Mouse (Mus musculus): Measurements from ENCODE around the gene Arhgap31. TPM values are rescaled to one million over a fixed set of nuclear protein-coding genes. Genes with fewer than 3 reads are reported as not detected.
A peak's percentile ranks its signal among the peaks of the same experiment; 100 is the strongest.

The Arhgap31 gene
- polyA plus RNA-seq (2017; shearing (Covaris generic)), result 10 to 100 TPM; 21.5 to 26.4 TPM

DNA sequence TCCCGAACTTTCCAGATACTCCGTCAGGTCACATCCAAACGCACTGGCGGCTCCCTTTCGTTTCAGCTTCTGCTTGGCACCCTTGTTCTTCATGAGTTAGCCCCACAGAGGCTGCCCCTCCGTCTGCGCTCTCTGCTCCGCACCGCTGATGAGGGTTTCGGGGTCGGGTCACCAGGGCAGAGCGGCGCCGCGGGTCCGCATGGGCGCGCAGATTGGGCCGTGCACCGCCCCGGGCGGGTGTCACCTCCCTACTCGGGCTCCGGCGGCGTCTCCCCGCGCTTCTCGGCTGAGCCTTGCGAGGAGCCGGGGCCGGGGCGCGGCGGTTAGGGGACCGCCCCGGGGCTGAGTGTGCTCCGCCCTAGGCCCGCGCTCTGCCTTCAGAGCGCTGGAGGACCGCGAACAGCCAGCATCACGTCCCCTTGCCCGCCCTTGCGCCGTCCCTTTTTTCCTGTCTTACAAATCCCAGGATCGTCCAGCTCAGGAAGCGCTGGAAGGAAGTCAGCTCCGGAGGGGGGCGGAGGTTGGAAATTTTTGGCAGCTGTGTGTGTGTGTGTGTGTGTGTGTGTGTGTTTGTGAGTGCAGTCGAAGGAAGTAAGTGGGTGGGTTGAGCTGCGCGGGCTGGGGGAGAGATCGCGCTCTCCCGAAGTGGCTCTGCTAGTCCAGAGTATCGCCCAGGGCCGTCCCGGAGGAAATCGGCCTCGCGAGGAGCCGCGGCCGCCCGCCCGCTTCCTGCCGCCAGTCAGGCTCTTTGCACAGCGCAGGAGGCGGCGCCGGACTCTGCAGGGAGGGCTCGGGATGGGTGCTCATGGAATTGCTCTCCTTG lies at the start of gene Arhgap31:
Gene Arhgap31 (minus strand): TSS at position 694 of the 823 bp plus-strand sequence.
- peak; percentile 74 for ATAC-seq

- no peak for ATAC-seq
Observed at GRCm38 (mm10) chr16:38762401-38762800, 49.3 kb upstream of the Arhgap31 start.

- ATAC-seq, result no peak
Observed at GRCm38 (mm10) chr16:38761972-38762371, 48.9 kb upstream of the Arhgap31 start.

GRCm38 (mm10) chr16:38760834-38761375 lies 47.8 kb upstream of the Arhgap31 start:
- ATAC-seq, result no peak

- ATAC-seq, result no peak
Observed at GRCm38 (mm10) chr16:38760239-38760638, 47.2 kb upstream of the Arhgap31 start.

GRCm38 (mm10) chr16:38758104-38758861 lies 45.2 kb upstream of the Arhgap31 start:
- no peak for ATAC-seq

DNA sequence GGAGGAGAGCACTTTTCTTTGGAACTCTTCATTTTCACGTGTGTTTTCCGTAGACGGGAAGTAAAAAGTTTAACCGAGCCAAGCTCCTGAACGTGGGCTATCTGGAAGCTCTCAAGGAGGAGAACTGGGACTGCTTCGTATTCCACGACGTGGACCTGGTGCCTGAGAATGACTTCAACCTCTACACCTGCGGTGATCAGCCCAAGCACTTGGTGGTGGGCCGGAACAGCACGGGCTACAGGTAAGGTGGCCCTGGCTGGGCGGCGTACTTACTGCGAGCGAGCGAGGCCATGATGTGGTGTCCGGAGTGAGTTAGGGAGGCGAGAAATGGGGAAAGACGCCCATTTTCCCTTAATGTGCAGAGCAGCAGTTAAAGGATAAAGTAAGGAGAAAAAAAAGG lies 44.6 kb upstream of the Arhgap31 start:
- ATAC-seq, result no peak

- ATAC-seq, result no peak
Observed at GRCm38 (mm10) chr16:38756572-38756971, 43.5 kb upstream of the Arhgap31 start.

DNA sequence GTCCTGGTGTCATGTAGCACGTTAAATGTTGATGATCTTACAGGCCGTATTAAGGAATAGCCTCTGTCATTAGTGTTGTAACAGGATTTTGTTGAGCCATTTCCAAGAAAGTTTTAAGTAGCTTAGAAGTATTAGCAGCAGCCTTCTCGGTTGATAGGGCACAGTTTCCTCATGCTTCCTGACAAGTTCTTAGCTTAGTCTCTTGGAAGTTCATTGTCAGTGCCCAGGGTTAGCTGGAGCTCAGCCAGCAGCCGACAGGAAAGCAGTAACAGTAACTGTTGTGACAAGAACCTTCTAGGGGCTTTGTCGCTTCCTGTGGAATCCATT lies 43.1 kb upstream of the Arhgap31 start:
- ATAC-seq, result peak; percentile 43

DNA sequence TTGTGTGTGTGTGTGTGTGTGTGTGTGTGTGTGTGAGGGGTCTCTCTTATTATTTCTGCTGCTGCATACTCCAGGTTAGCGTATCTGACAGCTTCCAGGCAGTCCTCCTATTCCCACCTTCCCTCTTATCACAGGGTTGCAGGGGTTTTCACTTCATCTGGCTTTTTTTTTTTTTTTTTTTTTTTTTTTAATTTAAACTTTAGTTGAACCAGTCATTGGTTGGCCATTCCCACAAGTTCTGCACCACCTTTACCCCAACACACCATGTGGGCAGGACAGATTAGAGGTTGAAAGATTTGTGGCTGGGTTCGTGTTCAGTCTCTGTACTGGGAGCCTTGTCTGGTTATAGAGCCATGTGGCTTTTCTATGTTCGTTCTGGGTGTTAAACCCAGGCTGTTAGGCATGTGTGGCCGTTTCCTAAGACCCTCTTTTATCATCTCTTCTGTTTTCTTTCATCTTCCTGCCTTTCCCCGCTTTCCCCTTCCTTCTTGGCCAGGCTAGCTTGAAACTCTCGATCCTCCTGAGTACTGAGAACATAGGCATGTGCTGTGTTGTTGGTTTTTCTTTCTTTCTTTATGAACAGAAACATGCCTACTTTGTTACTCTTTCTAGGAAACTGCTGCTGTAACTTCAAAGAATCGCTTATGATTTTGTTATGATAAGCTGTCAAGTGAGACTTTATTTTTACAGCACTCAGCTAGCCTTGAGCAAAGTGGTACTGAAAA lies 42.5 kb upstream of the Arhgap31 start:
- peak; percentile 62 for ATAC-seq

GRCm38 (mm10) chr16:38753631-38754030 lies 40.6 kb upstream of the Arhgap31 start:
- ATAC-seq, result no peak

DNA sequence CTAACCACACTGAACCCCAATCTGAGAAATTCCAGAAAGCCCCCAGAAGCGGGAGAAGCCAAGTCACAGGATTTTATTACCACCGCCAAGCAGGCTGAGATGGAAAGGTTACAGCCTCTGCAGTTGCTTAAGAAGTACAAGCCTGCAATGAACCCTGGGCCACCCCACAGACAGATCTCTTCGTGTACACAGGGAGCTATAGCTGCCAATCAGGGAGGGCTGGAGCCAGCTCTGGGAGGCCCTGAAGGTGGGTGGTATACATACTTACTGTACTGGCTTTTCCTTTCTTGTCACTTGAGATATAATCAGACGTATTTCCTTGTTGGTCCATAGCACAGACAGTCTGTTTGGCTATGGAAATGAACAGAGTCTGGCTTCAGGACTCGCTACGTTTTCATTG lies 37.7 kb upstream of the Arhgap31 start:
- no peak for ATAC-seq

GRCm38 (mm10) chr16:38743941-38744673 lies 31.0 kb upstream of the Arhgap31 start:
- no peak for ATAC-seq

DNA sequence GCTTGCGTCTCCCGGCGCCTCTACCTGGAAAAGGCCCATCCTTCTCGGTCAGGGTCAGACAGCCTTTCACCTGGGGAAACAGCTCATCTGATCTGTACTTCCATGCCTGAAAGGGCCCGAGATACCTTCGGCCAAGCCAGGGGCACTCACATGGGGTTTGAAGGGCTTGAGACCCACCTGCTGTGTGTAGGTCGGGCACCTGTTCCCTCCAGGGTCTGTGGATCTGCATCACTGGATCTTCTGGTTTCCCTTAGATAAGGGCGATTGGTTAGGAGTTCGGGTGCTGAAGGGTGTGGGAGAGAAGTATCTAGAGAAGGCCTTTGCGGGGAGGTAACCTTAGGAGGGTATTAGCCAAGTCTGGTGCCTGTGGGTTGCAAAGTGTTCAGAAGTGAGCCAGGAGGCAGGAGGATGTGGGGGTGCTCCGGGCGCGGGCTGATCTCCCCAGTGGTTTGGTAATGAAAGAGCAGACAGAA lies 29.6 kb upstream of the Arhgap31 start:
- peak; percentile 78 for ATAC-seq

GRCm38 (mm10) chr16:38742113-38742658 lies 29.1 kb upstream of the Arhgap31 start, which contains the start of gene B4galt4:
Gene B4galt4 (plus strand): TSS chr16:38742264.
- ATAC-seq, result peak; percentile 75

DNA sequence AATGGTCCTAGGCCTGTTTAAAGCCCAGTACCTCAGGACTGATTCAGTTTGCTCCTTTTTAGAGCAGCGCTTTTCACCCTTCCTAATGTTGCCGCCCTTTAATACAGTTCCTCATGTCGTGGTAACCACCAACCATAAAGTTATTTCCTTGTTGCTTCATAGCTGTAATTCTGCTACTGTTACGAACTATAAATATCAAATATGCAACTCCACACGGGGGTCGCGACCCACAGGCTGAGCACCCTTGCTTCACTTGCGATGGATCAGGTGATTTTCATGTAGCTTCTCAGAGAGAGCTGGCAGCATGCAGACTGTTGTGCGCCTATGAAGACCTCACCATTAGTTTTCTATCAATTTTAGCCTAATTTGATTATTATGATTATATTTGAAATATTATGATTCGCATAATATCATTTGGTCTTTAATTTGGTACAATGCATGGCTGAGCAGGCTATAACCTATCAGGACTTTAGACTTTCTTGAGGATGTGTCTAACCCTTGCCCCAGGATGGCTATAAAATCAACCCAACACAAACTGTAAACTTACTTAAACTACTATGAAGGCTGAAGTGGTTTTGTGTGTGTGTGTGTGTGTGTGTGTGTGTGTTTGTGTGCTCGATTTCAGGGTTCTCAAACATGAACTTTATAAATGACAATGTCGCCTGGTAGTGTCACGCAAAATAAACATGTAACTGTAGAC lies 28.3 kb upstream of the Arhgap31 start:
- ATAC-seq, result no peak

DNA sequence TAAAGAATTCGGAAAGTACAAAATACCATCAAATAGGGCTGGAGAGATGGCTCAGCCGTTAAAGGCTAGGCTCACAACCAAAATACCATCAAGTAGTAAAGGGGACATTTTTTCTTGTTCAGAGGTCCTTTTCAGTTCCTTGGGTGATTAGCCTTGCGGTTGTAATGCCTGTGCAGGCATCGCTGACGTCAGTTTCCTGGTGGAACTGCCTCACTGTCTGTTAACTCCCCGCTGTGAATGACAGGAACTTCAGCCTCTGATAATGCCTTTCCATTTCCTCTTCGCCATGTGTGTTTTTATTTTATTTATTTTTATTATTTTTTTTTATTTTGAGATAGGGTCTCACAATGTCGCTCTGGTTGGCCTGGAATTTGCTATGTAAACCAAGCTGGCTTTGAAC lies 17.8 kb upstream of the Arhgap31 start:
- ATAC-seq, result peak; percentile 75

- peak; percentile 81 for ATAC-seq
Observed at GRCm38 (mm10) chr16:38729610-38730288, 16.7 kb upstream of the Arhgap31 start.

- ATAC-seq, result no peak
Observed at GRCm38 (mm10) chr16:38729139-38729538, 16.1 kb upstream of the Arhgap31 start.

DNA sequence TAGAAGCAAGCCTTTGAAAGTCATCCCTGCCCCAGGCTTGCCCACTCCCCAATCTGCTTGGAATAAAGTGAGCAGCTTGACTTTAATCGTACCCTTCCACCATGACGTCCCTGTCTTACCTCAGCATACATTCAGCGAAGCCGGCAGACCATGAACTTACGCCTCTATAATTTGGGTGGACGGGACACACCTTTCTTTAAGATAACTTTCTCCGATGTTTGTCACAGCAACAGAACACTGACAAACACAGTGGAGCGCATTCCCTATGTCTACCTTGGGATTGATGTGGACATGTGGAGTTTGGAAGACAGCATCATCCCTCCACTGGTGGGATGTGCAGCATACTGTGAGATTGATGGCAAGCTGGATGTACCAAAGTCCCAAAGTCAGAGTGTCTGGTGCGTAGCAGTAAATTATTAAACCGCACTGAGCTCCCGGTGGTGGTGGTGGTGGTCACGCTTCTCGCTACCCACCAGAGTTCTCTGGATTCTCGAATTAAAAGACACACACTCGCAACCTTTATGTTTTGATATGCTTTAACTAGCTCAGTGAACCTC lies 15.6 kb upstream of the Arhgap31 start:
- no peak for ATAC-seq

Data from CD4-positive, CD25-positive, alpha-beta regulatory T cell, adult 4 months (primary cell).